Mouse (Mus musculus) forebrain, embryonic 10.5 days (tissue): ENCODE data around the gene Med21. TPM values are rescaled to one million over a fixed set of nuclear protein-coding genes. Genes with fewer than 3 reads are reported as not detected.
A peak's percentile ranks its signal among the peaks of the same experiment; 100 is the strongest.

Experiments
- DNase-seq: peaks from one replicate; pipeline ENCODE4 v3.0.0-alpha.2; 2017; ENCODE audit warnings: low spot score; ENCODE audit errors: extremely low spot score
- H3K27ac ChIP-seq: fragments of 300-500 bp; sonication (generic); 2 replicates; pipeline ENCODE4 v1.5.1; 2016; ENCODE audit warnings: mild to moderate bottlenecking
- H3K27me3 ChIP-seq: fragments of 300-500 bp; sonication (generic); 2 replicates; pipeline ENCODE4 v1.6.1; 2016; ENCODE audit warnings: mild to moderate bottlenecking; ENCODE audit not compliant: poor library complexity, severe bottlenecking
- H3K36me3 ChIP-seq: fragments of 300-500 bp; sonication (generic); replicated peaks from 2 replicates; pipeline ENCODE4 v1.6.1; 2016; ENCODE audit warnings: mild to moderate bottlenecking, moderate library complexity
- H3K4me1 ChIP-seq: fragments of 300-500 bp; sonication (generic); 2 replicates; pipeline ENCODE4 v1.6.1; 2016
- H3K4me3 ChIP-seq: fragments of 300-500 bp; sonication (generic); 2 replicates; pipeline ENCODE4 v1.5.1; 2016; ENCODE audit warnings: mild to moderate bottlenecking, moderate library complexity
- H3K9me3 ChIP-seq: fragments of 300-500 bp; sonication (generic); 2 replicates; pipeline ENCODE4 v1.6.1; 2016; ENCODE audit warnings: mild to moderate bottlenecking, moderate library complexity
- WGBS: fragments of 180-500 bp; shearing (Covaris S2); methylation state at CpG from one replicate; pipeline ENCODE4 v1.1.7; 2016; 5-methylcytosine and 5-hydroxymethylcytosine counted together
- polyA plus RNA-seq: library from polyadenylated mRNA; unstranded; fragments of >200 nt; fragmentation: Nextera tagmentation; extraction: Ambion mirVana; gene quantifications from 2 replicates; pipeline ENCODE4 v1.2.1, GENCODE M21; 2016

Gene Med21
- 128 and 133 TPM in 2 replicates for polyA plus RNA-seq

- Histone ChIP-seq H3K27me3 (no peaks in the 10 kb centered on the region), H3K27ac (peak within 1 kb of the TSS; percentile 97), H3K4me1 (peaks cover 19% of the 10 kb centered on the region), H3K9me3 (no peaks in the 10 kb centered on the region), H3K4me3 (peak within 1 kb of the TSS; percentile 91), H3K36me3 (no peaks in the 10 kb centered on the region)
- peak; percentile 98 for DNase-seq
- 2% methylated on average over 60 of the region's 60 CpGs for WGBS
Measured at GRCm38 (mm10) chr6:146642276-146643183, at the start of gene Med21, which contains the start of gene Tm7sf3. Med21 (plus strand) TSS chr6:146642547. Tm7sf3 (minus strand) TSS chr6:146642824.

DNA sequence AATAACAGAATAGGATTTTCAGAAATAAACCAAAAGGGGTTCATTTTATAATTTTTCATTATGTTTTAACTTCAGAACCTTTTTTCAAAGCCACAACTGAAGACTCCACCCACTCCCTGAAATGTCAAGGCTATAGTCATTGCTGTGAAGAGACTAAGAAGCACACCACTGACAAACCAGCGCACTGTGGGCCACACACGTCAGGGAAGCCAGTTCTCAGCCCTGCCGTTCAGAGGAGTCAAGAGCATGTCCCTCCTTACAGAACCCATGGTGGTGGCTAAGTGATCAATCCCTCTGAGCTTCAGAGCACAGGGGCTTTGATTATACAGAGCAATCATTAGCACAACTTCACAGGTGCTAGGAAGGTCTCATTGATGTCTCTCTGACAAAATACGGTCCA, 39.7 kb upstream of the Med21 start:
- H3K36me3 ChIP-seq = peaks cover 97% of the 10 kb centered on the region
- no peaks in the 10 kb centered on the region for H3K27me3 ChIP-seq
- H3K27ac ChIP-seq = no peak overlapping the region
- no peaks in the 10 kb centered on the region for H3K4me1 ChIP-seq
- H3K4me3 ChIP-seq = no peak overlapping the region
- H3K9me3 ChIP-seq = no peaks in the 10 kb centered on the region
- DNase-seq = no peak
- WGBS = 90% methylated on average over 4 of the region's 4 CpGs

GRCm38 (mm10) chr6:146603651-146604050, 38.7 kb upstream of the Med21 start:
- H3K4me1 ChIP-seq = no peaks in the 10 kb centered on the region
- H3K27me3 ChIP-seq = no peaks in the 10 kb centered on the region
- H3K36me3 ChIP-seq = peaks cover 96% of the 10 kb centered on the region
- DNase-seq = no peak
- H3K27ac ChIP-seq = no peak overlapping the region
- H3K9me3 ChIP-seq = no peaks in the 10 kb centered on the region
- 88% methylated on average over 10 of the region's 10 CpGs for WGBS
- H3K4me3 ChIP-seq = no peak overlapping the region

DNA sequence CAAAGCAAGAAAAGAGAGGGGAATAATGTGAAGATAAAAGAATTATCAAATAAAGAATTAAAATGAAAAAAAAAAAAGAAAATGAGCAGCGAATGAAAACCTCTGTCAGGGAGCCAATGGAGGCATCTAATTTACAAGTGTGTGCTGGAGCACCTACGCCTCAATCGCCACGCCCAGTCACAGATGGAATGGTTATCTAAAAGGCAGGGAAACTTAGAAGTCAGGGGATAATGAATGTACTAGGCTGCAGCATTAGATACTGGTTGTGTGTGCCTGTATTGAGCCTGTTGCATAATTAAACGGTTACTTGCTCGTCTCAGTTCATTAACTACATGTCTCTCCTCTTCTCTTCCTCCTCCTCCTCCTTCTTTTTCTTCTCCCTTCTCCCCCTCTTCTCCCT, 31.0 kb upstream of the Med21 start:
- Histone ChIP-seq H3K27ac (no peak overlapping the region), H3K27me3 (no peaks in the 10 kb centered on the region), H3K4me1 (no peaks in the 10 kb centered on the region), H3K9me3 (no peaks in the 10 kb centered on the region), H3K4me3 (no peak overlapping the region), H3K36me3 (peaks cover 90% of the 10 kb centered on the region)
- 92% methylated on average over 6 of the region's 6 CpGs for WGBS
- DNase-seq = no peak

- WGBS = 89% methylated on average over 7 of the region's 7 CpGs
- H3K36me3 ChIP-seq = peaks cover 90% of the 10 kb centered on the region
Measured at GRCm38 (mm10) chr6:146611897-146612296, 30.4 kb upstream of the Med21 start.

DNA sequence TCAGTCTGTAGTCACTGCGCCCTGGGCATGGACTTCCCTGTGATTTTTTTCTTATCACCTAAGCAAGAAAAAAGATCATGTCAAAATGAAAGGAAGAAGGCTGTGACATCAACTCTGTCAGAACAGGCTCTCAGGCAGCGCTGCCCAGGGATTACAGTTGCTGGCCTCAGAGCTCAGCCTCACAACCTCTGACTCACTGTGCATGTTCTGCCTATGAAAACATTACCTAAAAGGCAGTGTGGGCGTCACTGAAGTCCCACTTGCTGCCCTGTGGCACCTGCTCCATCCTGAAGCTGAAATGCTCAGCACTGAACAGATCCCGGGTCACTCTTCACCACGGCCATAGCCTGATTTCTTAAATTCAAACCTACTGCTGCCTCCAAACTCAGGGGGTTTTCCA, 29.6 kb upstream of the Med21 start:
- no peak for DNase-seq
- Histone ChIP-seq H3K4me1 (no peaks in the 10 kb centered on the region), H3K27me3 (no peaks in the 10 kb centered on the region), H3K27ac (no peak overlapping the region), H3K36me3 (peaks cover 90% of the 10 kb centered on the region), H3K4me3 (no peak overlapping the region), H3K9me3 (no peaks in the 10 kb centered on the region)
- WGBS = 94% methylated on average over 5 of the region's 5 CpGs

More at GRCm38 (mm10) chr6:146611897-146612296, 30.4 kb upstream of the Med21 start:
- H3K9me3 ChIP-seq = no peaks in the 10 kb centered on the region
- DNase-seq = no peak
- no peaks in the 10 kb centered on the region for H3K4me1 ChIP-seq
- no peak overlapping the region for H3K27ac ChIP-seq
- no peaks in the 10 kb centered on the region for H3K27me3 ChIP-seq
- no peak overlapping the region for H3K4me3 ChIP-seq

- DNase-seq = no peak
- no peaks in the 10 kb centered on the region for H3K4me1 ChIP-seq
- H3K9me3 ChIP-seq = no peaks in the 10 kb centered on the region
- H3K27ac ChIP-seq = no peak overlapping the region
- no peak overlapping the region for H3K4me3 ChIP-seq
- H3K27me3 ChIP-seq = no peaks in the 10 kb centered on the region
- peaks cover 91% of the 10 kb centered on the region for H3K36me3 ChIP-seq
- 91% methylated on average over 5 of the region's 5 CpGs for WGBS
Measured at GRCm38 (mm10) chr6:146613907-146614306, 28.4 kb upstream of the Med21 start.

GRCm38 (mm10) chr6:146614541-146614940, 27.8 kb upstream of the Med21 start:
- Histone ChIP-seq H3K9me3 (no peaks in the 10 kb centered on the region), H3K4me1 (no peaks in the 10 kb centered on the region), H3K27me3 (no peaks in the 10 kb centered on the region), H3K4me3 (no peak overlapping the region), H3K27ac (no peak overlapping the region), H3K36me3 (peaks cover 89% of the 10 kb centered on the region)
- DNase-seq = no peak
- 93% methylated on average over 5 of the region's 5 CpGs for WGBS

GRCm38 (mm10) chr6:146615891-146616290, 26.5 kb upstream of the Med21 start:
- Histone ChIP-seq H3K27me3 (no peaks in the 10 kb centered on the region), H3K9me3 (no peaks in the 10 kb centered on the region), H3K36me3 (peaks cover 85% of the 10 kb centered on the region), H3K4me1 (no peaks in the 10 kb centered on the region), H3K27ac (no peak overlapping the region), H3K4me3 (no peak overlapping the region)
- 94% methylated on average over 8 of the region's 8 CpGs for WGBS
- no peak for DNase-seq

DNA sequence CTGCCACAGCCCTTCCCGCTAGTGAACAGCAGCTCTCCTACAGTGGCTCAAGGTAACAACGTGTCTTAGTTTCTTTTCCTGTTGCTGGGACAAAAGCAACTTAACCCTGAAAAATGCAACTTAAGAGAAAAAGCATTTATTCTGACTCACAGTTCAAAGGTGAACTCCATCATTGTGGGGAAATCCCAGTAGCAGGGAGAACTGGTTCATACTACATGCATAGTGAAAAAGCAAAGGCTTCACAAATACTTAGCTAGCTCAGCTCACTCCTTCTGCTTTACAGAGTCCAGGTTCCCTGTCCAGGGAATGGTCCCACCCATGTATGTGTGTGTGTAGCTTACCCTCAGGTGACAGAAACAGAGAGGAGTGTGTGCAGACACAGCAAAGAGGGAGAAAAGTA, 25.7 kb upstream of the Med21 start:
- DNase-seq = no peak
- H3K4me3 ChIP-seq = no peak overlapping the region
- WGBS = 94% methylated on average over 2 of the region's 2 CpGs
- peaks cover 82% of the 10 kb centered on the region for H3K36me3 ChIP-seq
- H3K27ac ChIP-seq = no peak overlapping the region
- H3K9me3 ChIP-seq = no peaks in the 10 kb centered on the region
- H3K27me3 ChIP-seq = no peaks in the 10 kb centered on the region
- no peaks in the 10 kb centered on the region for H3K4me1 ChIP-seq

- Histone ChIP-seq H3K4me1 (peaks cover 25% of the 10 kb centered on the region), H3K27ac (no peak overlapping the region), H3K36me3 (peaks cover 21% of the 10 kb centered on the region), H3K27me3 (no peaks in the 10 kb centered on the region), H3K4me3 (no peak overlapping the region), H3K9me3 (no peaks in the 10 kb centered on the region)
- DNase-seq = no peak
- WGBS = 80% methylated on average over 3 of the region's 3 CpGs
Measured at GRCm38 (mm10) chr6:146628123-146628522, 14.2 kb upstream of the Med21 start.

GRCm38 (mm10) chr6:146629781-146630756, 12.3 kb upstream of the Med21 start:
- DNase-seq = no peak
- H3K4me1 ChIP-seq = peaks cover 42% of the 10 kb centered on the region
- no peaks in the 10 kb centered on the region for H3K27me3 ChIP-seq
- 82% methylated on average over 9 of the region's 9 CpGs for WGBS
- H3K9me3 ChIP-seq = no peaks in the 10 kb centered on the region
- no peak overlapping the region for H3K27ac ChIP-seq
- H3K36me3 ChIP-seq = 0 out of 2 replicates have a peak, but pooled peaks cover 3% of the 10 kb centered on the region
- no peak overlapping the region for H3K4me3 ChIP-seq
